Mouse (Mus musculus) brain, embryonic 14.5 days (tissue): ENCODE measurements at regions not wholly inside any gene's neighbourhood (a gene's known extent, or its start where the extent isn't known, plus 50 kb on each side); places are given as distances from the start of the nearest gene placed in this dataset.

Source experiments
- CTCF ChIP-seq: fragments of 200-500 bp; IDR thresholded peaks from 2 replicates; pipeline ENCODE4 v1.5.1; 2012; ENCODE audit warnings: inconsistent platforms, mild to moderate bottlenecking, moderate library complexity, borderline replicate concordance; ENCODE audit not compliant: insufficient read depth, insufficient read length; ENCODE audit errors: extremely low read depth
- POLR2A ChIP-seq: fragments of 200-500 bp; IDR thresholded peaks from 2 replicates; pipeline ENCODE4 v1.6.1; 2012; ENCODE audit warnings: mild to moderate bottlenecking, inconsistent platforms, borderline replicate concordance; ENCODE audit not compliant: poor library complexity, insufficient read depth, insufficient read length, severe bottlenecking; ENCODE audit errors: extremely low read depth

- TF ChIP-seq POLR2A (no peak), CTCF (no peak)
These were observed 72.4 kb downstream of the Smug1 start for GRCm38 (mm10) chr15:103094457-103094856.
